Mouse (Mus musculus) heart, postnatal 0 days (tissue): ENCODE data around the gene Atg3.

Source experiments
- CTCF ChIP-seq: IDR thresholded peaks from 2 replicates; pipeline ENCODE4 v1.5.1; 2016; ENCODE audit warnings: antibody characterized with exemption, control low read depth, low read depth
- EP300 ChIP-seq: IDR thresholded peaks from 2 replicates; pipeline ENCODE4 v1.6.1; 2016; ENCODE audit warnings: antibody characterized with exemption, low read depth

- TF ChIP-seq CTCF: no peak
- no peak for TF ChIP-seq EP300
Observed at GRCm38 (mm10) chr16:45231296-45231695, 72.7 kb downstream of the Atg3 start.
